Mouse (Mus musculus) heart, embryonic 11.5 days (tissue): ENCODE results near the gene Ppp1r9b. TPM values are rescaled to one million over a fixed set of nuclear protein-coding genes. Genes with fewer than 3 reads are reported as not detected.
A peak's percentile ranks its signal among the peaks of the same experiment; 100 is the strongest.

Experiments
- ATAC-seq: fragments of 200-750 bp; cut with Nextera tagmentation; replicated peaks from 2 replicates; pipeline ENCODE4 v1.8.0; 2017; ENCODE audit warnings: moderate library complexity; ENCODE audit not compliant: insufficient number of reproducible peaks, low FRiP score, low TSS enrichment
- H3K27ac ChIP-seq: fragments of 300-500 bp; sonication (generic); 2 replicates; pipeline ENCODE4 v1.5.1; 2014; ENCODE audit warnings: mild to moderate bottlenecking, low read depth, low read length
- H3K27me3 ChIP-seq: fragments of 300-500 bp; sonication (generic); 2 replicates; pipeline ENCODE4 v1.6.1; 2014; ENCODE audit warnings: mild to moderate bottlenecking, low read length, mixed read lengths; ENCODE audit not compliant: control insufficient read depth, insufficient read depth
- H3K36me3 ChIP-seq: fragments of 300-500 bp; sonication (generic); 2 replicates; pipeline ENCODE4 v1.6.1; 2014; ENCODE audit warnings: mild to moderate bottlenecking, low read length, moderate library complexity, mixed read lengths; ENCODE audit not compliant: control insufficient read depth, insufficient read depth
- H3K4me1 ChIP-seq: fragments of 300-500 bp; sonication (generic); 2 replicates; pipeline ENCODE4 v1.6.1; 2014; ENCODE audit warnings: low read length; ENCODE audit not compliant: control insufficient read depth, insufficient read depth
- H3K4me2 ChIP-seq: fragments of 300-500 bp; sonication (generic); 2 replicates; pipeline ENCODE4 v1.6.1; 2014; ENCODE audit warnings: mild to moderate bottlenecking, moderate library complexity
- H3K4me3 ChIP-seq: fragments of 300-500 bp; sonication (generic); 2 replicates; pipeline ENCODE4 v1.5.1; 2014; ENCODE audit warnings: low read depth, low read length
- H3K9ac ChIP-seq: fragments of 300-500 bp; sonication (generic); 2 replicates; pipeline ENCODE4 v1.6.1; 2014; ENCODE audit warnings: mild to moderate bottlenecking, low read depth, low read length, moderate library complexity
- H3K9me3 ChIP-seq: fragments of 300-500 bp; sonication (generic); replicated peaks from 2 replicates; pipeline ENCODE4 v1.6.1; 2016; ENCODE audit warnings: low read length; ENCODE audit not compliant: control insufficient read depth
- WGBS: fragments of 180-500 bp; shearing (Covaris S2); extraction: QIAGEN DNeasy Blood & Tissue Kit; methylation state at CpG from one replicate; pipeline ENCODE4 v1.1.7; 2014; ENCODE audit not compliant: insufficient replicate concordance; 5-methylcytosine and 5-hydroxymethylcytosine counted together
- polyA plus RNA-seq: library from polyadenylated mRNA; unstranded; fragments of >200 nt; fragmentation: Nextera tagmentation; extraction: Ambion mirVana; gene quantifications from 2 replicates; pipeline ENCODE4 v1.2.1, GENCODE M21; 2014

Ppp1r9b gene
- polyA plus RNA-seq, 1 experiment from 2014 or later: 16.3 TPM

DNA sequence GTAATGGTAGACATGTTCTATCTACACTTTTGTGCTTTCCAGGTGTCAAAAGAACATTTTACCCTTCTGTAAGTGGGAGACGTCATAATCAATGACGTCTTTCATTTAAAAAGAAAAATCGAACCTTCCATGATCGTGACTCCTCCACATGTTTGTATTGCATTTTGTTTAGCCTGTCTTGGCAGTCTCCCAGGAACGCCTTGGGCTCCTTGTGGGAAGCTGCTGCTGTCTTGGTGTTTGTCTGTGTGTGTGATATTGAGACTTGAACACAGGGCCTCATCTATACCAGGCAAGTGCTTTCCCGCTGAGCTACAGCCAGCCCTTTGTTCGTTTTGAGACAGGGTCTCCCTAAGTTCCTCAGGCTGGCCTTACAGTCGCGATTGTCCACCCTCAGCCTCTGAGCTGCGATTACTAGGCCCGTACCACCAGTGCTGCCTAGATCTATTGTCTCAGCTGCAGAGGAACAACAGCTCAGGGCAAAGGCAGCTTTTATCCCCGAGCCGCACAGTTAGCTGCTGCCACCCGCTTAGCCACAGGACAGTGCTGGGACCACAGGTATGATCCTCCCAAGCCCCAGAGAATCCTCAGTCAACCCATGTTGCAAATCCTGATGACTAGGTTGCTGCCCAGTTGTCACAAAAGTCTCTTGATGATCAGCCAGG is 47.5 kb downstream of the Ppp1r9b start:
- Histone ChIP-seq H3K4me3 (no peak overlapping the region), H3K27me3 (peaks cover 10% of the 10 kb centered on the region; the same call in 1 of the 2 replicates), H3K9me3 (no peaks in the 10 kb centered on the region), H3K9ac (no peak overlapping the region), H3K27ac (no peak overlapping the region), H3K4me1 (peaks cover 20% of the 10 kb centered on the region), H3K36me3 (peaks cover 4% of the 10 kb centered on the region; the same call in 1 of the 2 replicates), H3K4me2 (no peak overlapping the region)
- no peak for ATAC-seq
- 78% methylated on average over 14 of the region's 14 CpGs for whole genome bisulfite sequencing

DNA sequence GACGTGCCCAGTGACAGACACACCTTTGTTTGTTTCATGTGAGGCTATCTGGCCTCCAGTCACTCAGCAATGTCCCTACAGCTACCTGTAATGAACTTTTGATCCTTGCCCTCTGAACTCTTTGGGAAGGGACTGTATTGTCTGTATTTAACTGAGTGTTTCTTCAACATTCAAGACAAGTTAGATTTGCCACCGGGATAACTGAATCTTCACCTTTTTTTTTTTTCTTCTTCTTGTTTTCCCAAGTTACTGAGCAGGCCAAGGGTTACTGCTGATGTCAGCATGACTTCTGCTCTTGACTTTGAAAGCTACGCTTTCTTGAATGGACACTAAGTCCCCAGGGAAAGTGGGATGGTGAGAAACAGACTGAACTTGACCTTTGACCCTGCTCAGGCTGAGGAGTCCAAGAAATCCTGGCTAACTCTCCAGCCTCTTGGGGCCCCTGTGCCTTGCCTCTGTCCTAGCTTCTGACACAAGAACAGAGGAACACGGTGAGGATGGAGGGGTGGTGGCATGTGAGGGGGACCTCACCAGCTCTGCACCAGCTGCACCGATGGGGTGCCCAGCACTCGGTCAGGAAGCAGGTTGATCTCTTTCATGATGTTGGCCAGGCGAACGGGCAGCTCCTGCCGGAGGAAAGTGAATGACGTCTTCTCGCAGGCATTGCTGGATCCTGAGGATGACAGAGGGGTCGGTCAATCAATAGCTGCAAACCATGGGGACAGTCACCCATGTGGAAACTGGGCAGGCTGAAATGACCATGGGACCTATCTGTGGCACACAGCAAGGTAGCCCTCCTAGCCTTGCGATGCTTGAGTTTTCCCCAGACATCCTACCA is 48.2 kb downstream of the Ppp1r9b start:
- Histone ChIP-seq H3K27ac (no peak overlapping the region), H3K27me3 (peaks cover 8% of the 10 kb centered on the region; the same call in 1 of the 2 replicates), H3K4me3 (no peak overlapping the region), H3K4me1 (peaks cover 14% of the 10 kb centered on the region), H3K9ac (no peak overlapping the region), H3K4me2 (no peak overlapping the region), H3K9me3 (no peaks in the 10 kb centered on the region), H3K36me3 (peaks cover 4% of the 10 kb centered on the region; the same call in 1 of the 2 replicates)
- no peak for ATAC-seq
- WGBS: 82% methylated on average over 13 of the region's 13 CpGs

DNA sequence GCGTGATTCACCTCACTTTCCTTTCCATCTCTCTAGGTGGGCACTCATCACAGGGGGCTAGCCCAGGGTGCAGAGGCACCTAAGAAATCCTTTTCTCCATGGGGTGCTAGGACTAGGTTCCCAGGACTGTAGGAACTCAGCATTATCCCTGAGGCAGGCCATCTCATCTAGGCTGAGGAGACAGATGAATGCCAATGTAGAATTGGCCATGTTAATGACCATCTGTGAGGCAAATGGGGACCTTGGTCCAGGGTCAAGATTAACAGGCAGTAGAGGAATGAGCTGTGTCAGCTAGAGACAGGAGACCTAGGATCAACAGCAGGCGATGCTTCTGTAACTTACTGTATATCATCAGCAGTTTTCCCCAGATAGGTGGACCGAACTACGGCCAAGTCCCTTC is 48.9 kb downstream of the Ppp1r9b start:
- no peak overlapping the region for H3K27ac ChIP-seq
- peaks cover 8% of the 10 kb centered on the region for H3K4me1 ChIP-seq
- no peak for ATAC-seq
- H3K36me3 ChIP-seq: peaks cover 4% of the 10 kb centered on the region; the same call in 1 of the 2 replicates
- H3K27me3 ChIP-seq: peaks cover 6% of the 10 kb centered on the region; the same call in 1 of the 2 replicates
- H3K9ac ChIP-seq: peak overlapping the region; percentile 83; the same call in 1 of the 2 replicates
- peak overlapping the region; percentile 78 for H3K4me2 ChIP-seq
- H3K9me3 ChIP-seq: no peaks in the 10 kb centered on the region
- WGBS: 81% methylated on average over 4 of the region's 4 CpGs
- H3K4me3 ChIP-seq: 0 out of 2 replicates have a peak overlapping the region, but pooled peaks have one; percentile 79

DNA sequence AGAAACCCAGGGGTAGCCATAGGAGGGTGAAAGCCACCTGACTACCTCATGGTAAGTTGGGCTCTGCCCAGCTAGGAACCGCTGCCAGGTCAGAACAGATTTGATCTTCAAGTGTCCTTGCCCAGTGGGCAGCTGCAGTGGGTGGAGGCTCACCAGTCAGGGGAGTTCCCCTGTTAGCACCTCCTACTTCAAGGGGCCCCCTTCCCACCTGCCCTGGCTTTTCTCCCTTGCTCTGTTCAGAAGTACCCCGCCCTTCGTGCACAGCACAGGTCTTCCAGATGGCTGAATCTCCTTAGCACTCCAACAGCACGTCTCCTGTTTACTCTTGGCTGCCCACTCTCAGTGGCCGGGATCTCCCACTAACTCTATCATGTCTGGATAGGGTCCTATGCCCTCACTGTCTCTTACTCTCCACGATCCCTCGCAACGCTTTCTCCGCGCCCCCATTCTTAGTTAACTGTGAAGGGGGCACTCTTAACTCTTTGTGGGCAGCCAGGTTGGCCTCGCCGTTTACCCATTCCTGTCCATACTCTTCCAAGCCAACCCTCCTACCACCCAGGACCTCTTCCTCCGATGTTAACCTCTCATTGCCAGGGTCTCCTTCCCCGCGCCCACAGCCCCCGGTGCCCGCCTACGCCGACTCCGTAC is 49.8 kb downstream of the Ppp1r9b start:
- H3K9ac ChIP-seq: peak overlapping the region; percentile 83
- peak overlapping the region; percentile 78 for H3K4me2 ChIP-seq
- peak overlapping the region; percentile 79 for H3K4me3 ChIP-seq
- 1% methylated on average over 20 of the region's 20 CpGs for WGBS
- H3K36me3 ChIP-seq: peaks cover 4% of the 10 kb centered on the region; the same call in 1 of the 2 replicates
- H3K4me1 ChIP-seq: peaks cover 8% of the 10 kb centered on the region
- peak overlapping the region; percentile 81 for H3K27ac ChIP-seq
- ATAC-seq: peak; percentile 39; the same call in 1 of the 2 replicates
- H3K9me3 ChIP-seq: no peaks in the 10 kb centered on the region
- H3K27me3 ChIP-seq: peaks cover 9% of the 10 kb centered on the region; the same call in 1 of the 2 replicates

DNA sequence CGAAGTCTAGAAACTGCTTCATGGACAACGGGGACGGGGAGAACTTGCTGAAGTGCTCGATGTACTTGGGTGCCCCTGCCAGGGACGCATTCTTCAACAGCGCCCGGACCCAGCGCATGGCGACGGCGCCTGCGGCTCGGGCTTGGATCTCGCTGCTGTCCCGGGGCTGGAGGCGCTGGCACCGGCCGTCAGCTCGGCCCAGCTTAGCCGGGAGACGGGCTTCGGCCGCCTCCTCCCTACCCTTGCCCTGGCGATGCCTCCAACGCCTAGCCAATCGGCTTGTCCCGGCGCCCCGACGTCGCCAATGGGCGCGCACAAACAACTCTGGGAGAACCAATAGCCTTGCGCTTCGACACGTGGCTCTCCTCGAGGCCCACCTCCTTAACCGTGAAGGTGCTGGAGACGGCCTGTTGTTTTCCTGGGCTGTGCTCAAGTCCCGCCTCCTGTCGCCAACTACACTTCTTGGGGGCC is 50.3 kb downstream of the Ppp1r9b start, which contains the start of gene Pdk2:
Pdk2 (minus strand) TSS at position 216 of the 471 bp plus-strand sequence.
- Histone ChIP-seq H3K27ac (peak within 1 kb of the TSS; percentile 81), H3K4me2 (peak within 1 kb of the TSS; percentile 78), H3K9ac (peak within 1 kb of the TSS; percentile 83), H3K36me3 (peaks cover 4% of the 10 kb centered on the region; the same call in 1 of the 2 replicates), H3K4me3 (peak within 1 kb of the TSS; percentile 79), H3K27me3 (peaks cover 9% of the 10 kb centered on the region; the same call in 1 of the 2 replicates), H3K4me1 (peaks cover 8% of the 10 kb centered on the region), H3K9me3 (no peaks in the 10 kb centered on the region)
- ATAC-seq: peak; percentile 95
- under 1% methylated on average over 41 of the region's 41 CpGs for WGBS

DNA sequence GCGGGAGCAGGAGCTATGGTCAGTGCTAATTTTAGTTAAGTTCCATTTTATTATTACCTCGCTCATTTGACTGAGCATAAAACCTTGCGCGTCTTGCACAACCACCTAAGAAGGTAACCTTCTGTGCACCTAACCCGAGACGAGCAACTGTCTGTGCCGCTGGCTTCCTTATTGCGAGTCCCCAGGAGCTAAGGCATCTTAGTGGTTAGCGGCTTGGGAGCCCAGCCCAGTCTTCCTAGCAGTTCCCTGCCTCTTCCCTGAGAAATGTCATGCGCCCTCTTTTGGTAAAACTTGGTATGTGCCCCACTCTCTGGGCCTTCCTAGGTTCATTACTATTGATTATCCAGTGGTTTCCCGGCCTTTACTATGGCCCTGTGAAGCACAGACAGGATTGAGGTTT is 51.3 kb downstream of the Ppp1r9b start:
- Histone ChIP-seq H3K4me1 (peaks cover 8% of the 10 kb centered on the region), H3K4me3 (peak overlapping the region; percentile 43), H3K4me2 (peak overlapping the region; percentile 78), H3K27ac (no peak overlapping the region), H3K9ac (peak overlapping the region; percentile 44; the same call in 1 of the 2 replicates), H3K27me3 (peaks cover 9% of the 10 kb centered on the region; the same call in 1 of the 2 replicates), H3K9me3 (no peaks in the 10 kb centered on the region), H3K36me3 (peaks cover under 1% of the 10 kb centered on the region; the same call in 1 of the 2 replicates)
- under 1% methylated on average over 11 of the region's 11 CpGs for whole genome bisulfite sequencing
- ATAC-seq: no peak

DNA sequence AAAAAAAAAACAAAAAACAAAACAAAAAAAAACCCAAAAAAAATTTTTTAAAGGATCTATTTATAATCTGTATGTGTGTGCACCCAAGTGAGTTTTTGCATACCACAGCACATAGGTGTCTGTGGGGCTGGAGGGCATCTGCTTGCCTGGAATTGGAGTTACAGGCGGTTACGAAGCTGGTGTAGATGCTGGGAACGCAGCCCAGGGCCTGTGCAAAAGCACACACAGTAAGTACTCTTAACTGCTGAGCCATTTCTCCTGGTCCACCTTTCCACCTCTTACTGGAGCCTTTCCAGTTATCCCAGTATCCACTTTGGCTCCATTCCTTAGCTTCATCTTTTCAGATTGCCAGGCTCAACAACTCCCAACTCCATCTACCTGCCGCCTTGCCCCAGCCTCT is 52.2 kb downstream of the Ppp1r9b start:
- Histone ChIP-seq H3K9ac (no peak overlapping the region), H3K36me3 (no peaks in the 10 kb centered on the region; the same call in 1 of the 2 replicates), H3K27ac (no peak overlapping the region), H3K4me3 (no peak overlapping the region), H3K4me1 (peaks cover 8% of the 10 kb centered on the region), H3K27me3 (peaks cover 9% of the 10 kb centered on the region; the same call in 1 of the 2 replicates), H3K9me3 (no peaks in the 10 kb centered on the region), H3K4me2 (no peak overlapping the region)
- ATAC-seq: no peak
- WGBS: 79% methylated on average over 4 of the region's 4 CpGs

DNA sequence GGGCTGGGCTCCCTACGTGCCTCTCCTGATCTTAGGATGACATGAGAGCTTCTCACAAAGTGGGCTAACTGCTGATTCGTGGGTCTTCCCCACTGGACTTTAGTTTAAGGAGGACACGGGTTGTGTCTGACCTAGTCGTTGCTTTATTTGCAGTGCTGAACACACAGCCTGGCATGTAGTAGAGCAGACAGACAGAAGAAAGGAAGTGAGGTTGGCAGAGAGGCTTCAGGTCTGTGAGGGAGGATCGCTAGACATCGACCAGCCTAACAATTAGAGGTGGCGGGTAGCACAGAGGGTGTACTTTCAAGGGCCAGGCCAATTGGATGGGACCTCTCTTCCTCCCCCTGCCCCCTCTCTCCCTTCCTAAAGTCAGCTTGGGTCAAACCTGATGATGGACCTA is 52.8 kb downstream of the Ppp1r9b start:
- no peaks in the 10 kb centered on the region for H3K9me3 ChIP-seq
- 46% methylated on average over 7 of the region's 7 CpGs for WGBS
- H3K4me2 ChIP-seq: no peak overlapping the region
- H3K4me3 ChIP-seq: no peak overlapping the region
- H3K36me3 ChIP-seq: no peaks in the 10 kb centered on the region; the same call in 1 of the 2 replicates
- H3K27ac ChIP-seq: no peak overlapping the region
- ATAC-seq: no peak
- H3K4me1 ChIP-seq: peaks cover 8% of the 10 kb centered on the region
- H3K27me3 ChIP-seq: peaks cover 9% of the 10 kb centered on the region; the same call in 1 of the 2 replicates
- no peak overlapping the region for H3K9ac ChIP-seq
